Mouse (Mus musculus) lung, postnatal 0 days (tissue): Measurements from ENCODE around the gene Tmem145.

ENCODE experiments used
- CTCF ChIP-seq: IDR thresholded peaks from 2 replicates; pipeline ENCODE4 v1.5.1; 2016; ENCODE audit warnings: antibody characterized with exemption, mild to moderate bottlenecking
- EP300 ChIP-seq: IDR thresholded peaks from 2 replicates; pipeline ENCODE4 v1.6.1; 2016; ENCODE audit warnings: antibody characterized with exemption, mild to moderate bottlenecking, control low read depth

DNA sequence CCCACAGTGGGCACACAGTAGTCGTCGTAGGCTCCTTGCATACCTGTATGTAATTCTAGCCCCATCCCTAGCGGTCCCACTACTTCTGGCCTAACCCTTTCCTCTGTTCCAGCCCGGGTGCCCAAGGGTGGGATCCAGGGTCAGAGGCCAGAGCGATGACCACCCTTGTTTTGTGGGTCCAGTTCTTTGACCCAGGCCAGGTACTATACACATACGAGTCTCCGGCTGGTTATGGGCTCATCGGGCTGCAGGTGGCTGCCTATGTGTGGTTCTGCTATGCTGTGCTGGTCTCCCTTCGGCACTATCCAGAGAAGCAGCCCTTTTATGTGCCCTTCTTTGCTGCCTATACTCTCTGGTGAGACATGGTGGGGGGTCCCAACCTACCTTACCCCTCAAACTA lies 3.5 kb downstream of the Tmem145 start:
- TF ChIP-seq CTCF = no peak
- TF ChIP-seq EP300 = no peak
